Mouse (Mus musculus) 416B (cell line): Measurements from ENCODE around the gene Slco3a1.

Experiments
- DNase-seq: peaks from one replicate; pipeline ENCODE4 v3.0.0; 2011; ENCODE audit warnings: low read depth

Slco3a1 gene

DNA sequence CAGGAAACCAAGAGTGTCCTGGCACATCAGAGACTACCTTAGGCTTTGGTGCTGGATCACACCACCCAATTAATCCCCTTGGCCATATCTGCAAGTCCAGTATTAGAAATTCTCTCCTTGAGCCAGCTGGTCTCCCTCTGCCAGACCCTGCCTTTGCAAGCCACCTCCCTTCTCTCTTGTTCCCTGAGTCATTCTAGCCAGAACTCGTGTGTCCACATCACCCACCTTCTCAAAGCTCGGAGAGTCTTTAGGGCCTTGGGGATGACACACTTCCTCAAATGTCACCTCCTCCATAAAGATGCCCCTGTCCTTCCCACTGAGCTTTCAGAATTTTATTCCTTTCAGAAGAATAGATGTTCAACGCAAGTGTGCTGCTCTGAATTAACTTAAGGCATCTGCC is 172.3 kb downstream of the Slco3a1 start:
- no peak for DNase-seq

DNA sequence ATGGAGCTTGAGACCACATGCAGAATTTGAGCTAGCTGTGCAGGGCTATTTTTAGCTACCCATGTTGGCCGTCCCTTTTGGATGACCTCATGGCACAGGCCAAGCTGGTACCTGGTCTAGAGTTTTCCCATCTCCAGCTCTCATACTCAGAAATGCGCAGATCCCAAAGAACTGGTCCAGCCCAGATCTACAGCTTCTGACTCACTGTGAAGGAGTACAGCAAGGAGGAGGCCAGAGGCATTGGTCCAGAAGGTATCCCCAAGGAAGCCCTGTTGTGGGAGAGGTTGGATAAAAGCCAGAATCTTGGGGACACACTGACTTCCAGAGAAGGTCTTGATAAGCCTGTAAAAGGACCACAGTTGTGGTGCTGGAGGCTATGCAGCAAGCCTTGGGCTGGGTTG is 172.7 kb downstream of the Slco3a1 start:
- DNase-seq: no peak

DNA sequence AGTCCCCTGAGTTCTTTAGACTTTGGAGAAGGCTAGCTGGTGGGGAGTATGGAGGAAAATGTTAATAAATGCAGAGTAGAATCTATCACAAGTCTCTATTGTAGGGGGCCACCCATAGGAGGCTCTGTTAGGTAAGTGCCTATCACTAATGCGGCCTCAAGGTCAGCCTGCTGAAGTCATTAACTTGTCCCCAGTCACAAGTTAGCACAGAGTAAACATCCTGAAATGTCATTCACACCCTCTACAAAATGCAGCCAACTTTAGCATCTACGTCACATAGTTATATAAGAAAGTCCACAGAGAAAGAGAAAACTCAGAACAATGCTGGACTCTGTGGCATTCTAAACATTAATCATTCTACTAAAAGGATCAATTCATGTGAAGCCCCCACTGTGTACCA is 173.5 kb downstream of the Slco3a1 start:
- no peak for DNase-seq

DNA sequence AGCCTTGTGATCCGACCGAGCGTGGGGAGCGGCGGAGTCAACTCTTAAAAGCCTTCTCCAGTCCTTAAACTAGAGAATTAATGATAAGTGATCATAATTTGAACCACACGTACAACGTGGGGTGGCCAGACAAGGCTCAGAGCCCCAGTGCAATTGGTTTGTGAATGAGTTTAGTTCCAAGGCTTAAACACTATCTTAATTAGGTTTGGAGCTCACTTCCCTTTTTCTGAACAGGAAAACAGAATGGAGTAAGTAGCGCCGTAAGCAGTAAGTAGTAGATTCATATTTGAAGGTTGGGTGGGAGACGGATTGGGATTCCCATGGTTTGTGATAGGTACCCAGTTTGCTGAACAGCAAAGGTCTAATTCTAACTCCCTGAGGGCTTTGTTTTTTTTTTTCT is 176.7 kb downstream of the Slco3a1 start:
- no peak for DNase-seq

DNA sequence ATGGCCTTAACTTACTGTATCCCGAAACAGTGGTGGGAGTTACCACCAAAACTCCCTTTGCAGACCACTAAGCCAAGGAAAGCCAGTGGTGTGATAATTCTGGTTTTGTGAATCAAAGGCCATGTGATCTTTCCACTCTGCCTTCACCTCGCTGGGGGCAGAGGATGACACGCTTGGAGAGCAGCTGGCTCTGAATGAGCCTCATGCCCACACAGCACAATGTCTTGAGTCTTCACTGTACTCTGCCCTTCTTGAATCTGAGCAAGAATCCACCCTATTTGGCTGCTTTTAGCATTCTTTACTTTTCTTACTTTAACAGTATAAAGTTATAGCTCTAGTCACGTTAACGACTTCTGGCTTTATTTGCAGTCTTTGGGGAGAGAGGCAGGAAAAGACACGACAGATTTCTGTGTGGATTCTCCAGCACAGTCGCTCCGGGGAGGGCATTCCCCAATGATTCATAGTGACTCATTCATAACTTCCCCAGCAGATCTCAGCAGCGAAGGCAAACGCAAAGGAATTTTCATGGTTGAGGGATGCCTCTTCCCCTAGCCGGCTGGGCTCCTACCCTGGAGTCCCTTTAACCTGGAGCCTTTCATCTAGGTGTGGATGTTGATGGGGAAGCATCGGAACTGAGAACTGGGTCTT is 178.1 kb downstream of the Slco3a1 start:
- DNase-seq: no peak

DNA sequence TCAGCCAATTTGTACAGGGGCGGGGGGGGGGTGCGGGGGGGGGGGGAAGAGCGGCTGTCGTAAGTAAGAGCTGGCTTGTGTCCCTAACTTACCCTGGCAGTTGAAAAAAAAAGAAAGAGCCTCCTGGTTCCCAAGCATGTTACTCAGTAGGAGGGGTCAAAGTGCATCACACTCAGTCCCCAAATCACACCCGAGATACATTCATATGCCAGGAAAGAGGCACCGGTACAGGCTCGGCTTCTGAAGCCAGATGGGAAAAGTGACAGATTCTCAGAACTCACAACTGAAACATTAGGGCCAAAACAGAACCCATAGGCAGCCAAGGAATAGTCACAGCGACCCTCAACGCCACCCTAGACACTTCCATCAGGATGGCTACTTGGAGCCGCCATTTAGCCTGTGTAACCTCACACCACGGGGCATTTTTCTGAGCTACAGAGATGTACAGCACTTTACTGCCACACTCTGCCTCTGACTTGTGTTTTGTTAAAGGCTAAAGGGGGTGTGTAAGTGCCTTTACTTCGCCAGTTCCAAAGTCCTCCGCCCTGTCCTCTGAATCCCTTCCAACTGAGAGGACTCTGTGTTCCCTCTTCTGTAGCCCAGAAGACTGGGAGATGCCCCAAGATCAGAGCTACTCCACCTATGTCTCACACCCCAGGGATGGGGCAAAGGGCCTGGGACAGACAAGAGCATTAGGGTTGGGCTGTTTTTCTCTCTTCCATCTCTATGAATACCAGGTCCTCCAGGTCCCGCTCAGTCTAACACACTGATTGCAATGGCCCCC is 179.2 kb downstream of the Slco3a1 start:
- no peak for DNase-seq

DNA sequence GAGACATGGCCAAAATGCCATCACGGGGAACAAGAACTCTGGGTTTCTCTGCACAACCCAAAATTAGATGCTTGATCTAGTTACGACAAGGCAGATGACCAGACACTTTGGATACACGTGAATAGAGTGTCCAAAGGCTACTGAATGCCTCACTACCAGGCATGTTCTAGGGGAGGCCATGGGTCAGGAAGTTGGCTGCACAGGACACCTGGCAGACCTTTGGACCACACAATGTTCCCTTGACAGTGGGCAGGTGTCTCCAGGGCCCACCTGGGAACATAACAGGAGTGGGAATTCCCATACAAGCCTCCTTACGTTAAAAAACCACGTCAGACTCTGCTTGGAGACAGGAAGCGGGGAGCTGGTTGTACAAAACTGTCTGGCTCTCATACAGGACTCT is 181.5 kb downstream of the Slco3a1 start:
- no peak for DNase-seq

DNA sequence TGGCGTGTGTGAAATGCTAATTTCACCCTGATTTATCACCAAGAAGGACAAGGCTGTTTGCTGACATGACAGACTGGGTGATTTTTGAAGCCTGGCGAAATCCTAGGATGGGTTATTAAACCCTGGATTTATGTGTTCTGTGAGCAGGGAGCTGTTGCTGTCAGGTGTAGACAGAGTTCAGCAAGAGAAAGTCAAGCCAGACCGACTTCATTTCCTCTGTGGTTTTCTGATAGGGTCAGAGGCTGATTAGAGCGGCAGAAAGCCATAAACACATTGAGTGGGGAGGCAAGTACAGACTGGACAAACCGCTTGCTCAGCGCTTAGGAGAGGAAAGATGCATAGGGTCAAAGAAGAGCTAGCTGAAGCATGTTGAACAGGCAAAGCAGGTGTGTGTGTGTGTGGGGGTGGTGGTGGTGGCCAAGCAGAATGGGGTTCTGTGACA is 182.4 kb downstream of the Slco3a1 start:
- peak; percentile 19 for DNase-seq

DNA sequence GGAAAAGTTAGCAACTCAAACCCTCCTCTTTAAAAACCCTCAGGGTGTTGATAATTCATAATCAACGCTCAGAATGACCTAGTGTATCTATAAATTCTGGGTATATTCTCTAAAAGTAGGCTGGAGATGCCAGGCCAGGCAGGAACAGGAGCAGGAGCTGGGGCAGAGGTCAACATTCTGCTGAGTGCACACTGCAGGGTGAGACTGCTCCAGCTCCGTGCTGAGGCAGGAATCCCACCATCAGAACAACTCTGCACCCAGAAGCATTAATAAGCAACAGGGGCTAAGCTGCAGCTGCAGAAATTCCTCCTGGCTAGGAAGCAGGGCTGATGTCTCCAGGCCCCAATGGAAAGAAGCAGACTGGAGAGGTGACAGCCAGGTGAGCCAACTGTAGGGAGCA is 182.9 kb downstream of the Slco3a1 start:
- DNase-seq: no peak

DNA sequence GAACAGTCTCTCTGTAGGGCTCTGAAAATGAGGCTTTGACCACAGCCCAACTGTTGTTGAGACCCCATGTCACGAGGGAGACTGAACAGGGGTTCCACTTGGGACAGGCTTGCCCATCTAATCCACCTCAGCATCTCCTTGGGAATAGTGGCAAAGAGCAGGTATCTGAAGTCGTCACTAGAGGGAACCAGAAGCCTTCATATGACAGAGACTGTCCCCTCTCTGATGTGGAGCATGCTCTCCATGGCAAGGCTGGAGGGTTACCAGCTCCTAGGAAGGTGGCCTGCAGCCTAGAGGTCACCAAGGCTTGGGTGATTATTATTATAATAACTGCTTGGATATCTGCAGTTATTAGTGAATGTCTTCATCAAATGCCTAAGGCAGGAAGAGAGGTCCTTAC is 183.4 kb downstream of the Slco3a1 start:
- DNase-seq: peak; percentile 40

DNA sequence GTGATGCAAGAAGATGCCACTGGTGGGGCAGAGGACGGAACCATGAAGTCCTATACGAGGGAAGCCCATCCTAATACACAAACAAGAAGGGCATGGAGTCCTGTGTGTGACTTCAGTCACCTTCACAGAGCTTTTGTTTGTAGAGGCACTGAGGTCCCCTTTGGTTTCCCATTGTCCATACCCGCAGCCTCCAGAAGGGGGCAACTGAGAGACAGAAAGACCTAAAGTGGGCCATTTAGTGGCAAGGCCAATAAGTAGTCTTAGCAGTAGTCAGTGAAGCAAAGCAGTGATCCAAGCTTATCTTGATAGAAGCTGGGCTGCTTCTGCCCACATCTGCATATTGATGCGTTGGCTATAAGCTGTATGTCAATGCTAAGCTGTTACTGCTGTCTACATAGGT is 184.9 kb downstream of the Slco3a1 start:
- peak; percentile 29 for DNase-seq

DNA sequence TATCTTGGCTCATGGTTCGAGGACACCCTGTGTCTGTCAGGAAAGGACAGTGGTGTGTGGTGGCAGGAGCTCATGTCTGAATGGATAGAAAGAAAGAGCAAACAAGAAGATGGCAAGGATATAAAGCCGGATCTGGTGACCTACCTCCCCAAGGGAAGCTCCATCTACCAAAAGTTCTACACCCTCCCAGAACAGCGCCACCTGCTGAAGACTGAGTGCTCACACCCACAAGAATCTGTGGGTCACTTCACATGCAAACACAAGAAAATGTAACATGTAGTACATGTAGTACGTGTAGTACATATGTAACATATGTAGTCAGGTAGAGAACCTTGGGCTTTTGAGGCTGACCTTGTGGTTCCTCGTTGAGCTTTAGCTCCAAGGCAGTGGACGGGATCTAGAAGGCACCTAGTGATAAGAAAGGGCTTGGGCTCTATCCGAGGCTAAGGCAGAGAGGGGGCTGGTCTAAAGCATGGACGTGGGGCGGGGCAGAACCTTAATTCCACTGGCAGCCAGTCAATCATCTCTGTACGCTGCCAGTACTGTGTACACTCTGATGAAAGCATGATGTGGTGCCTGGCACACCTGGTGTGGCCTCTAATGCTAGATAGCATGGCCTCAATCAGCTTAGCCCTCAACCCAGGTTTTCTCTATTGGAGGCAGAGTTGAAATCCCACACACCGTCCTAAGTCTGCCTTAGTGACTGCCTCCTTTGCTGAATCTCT is 186.2 kb downstream of the Slco3a1 start:
- peak; percentile 4 for DNase-seq

DNA sequence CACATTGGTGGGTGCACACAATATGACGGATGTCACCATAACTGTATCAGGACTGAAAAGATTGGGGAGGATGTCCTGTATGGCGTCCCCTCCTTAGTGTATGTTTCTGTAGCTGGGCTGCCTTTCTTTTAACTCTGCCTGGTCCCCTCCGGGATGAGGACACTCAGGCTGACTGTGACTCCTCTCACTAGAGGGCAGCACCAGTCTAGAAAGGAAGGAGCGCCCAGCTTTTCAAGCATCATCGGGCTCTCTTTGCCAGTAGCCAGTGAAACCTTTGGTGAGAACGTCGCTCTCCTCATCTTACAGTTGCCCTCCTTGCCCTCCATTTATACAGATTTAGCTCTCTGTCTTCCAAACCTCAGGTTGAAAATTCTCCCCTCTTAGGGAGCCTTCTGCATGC is 187.2 kb downstream of the Slco3a1 start:
- DNase-seq: no peak

DNA sequence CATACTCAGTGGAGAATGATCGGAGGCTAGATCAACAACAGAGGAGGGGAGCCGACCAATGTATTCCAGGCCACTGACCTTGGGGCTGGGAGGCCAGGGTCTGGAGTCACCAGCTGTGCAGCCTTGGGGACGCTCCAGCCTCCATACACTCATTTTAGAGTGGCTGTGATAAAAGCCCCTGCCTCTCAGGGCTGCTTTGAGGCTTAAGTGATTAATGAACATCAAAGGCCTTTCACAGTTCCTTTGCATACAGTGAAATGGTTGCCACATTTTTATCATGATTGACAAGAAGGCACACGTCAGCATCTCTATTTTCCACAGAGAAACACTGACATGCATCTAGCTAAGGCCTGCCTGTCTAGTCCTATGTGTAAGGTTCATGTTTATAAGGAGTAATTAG is 189.0 kb downstream of the Slco3a1 start:
- DNase-seq: no peak

DNA sequence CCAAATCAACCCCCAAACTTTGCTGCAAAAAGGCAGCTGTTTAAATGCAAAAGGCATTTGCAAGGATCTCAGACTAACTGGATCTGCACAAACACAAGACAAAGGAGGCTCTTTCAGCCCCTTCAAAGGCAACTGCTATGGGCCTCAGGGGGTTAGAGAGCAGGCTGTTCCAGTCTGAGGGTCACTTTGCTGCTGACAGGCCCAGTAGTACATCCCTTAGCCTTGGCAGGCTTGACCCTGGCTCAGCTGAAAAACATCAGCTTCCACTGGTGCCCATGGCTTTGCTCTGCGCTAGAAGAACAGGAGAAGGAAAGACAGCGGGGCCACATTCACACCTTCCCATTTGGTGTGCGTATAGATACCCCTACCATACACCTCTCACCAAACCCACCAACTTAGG is 189.6 kb downstream of the Slco3a1 start:
- DNase-seq: no peak

DNA sequence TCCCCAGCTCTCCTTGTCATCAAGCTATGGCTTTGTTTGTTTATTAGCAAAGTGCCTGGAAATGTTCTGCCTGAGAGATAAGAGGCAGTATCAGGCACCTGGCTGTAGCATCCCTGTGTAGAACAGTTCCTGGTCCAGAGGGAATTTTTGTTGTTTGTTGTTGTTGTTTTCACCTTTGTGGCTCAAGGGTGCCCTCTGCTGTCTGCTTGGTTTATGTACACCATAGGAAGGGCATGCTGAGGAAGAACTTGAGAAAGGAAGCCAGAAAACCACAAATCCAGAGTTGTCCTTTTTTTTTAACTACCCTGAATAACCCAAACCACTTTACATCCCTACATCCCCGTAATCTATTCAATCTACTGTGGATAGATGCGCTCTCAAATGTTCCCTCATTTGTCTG is 191.1 kb downstream of the Slco3a1 start:
- no peak for DNase-seq

DNA sequence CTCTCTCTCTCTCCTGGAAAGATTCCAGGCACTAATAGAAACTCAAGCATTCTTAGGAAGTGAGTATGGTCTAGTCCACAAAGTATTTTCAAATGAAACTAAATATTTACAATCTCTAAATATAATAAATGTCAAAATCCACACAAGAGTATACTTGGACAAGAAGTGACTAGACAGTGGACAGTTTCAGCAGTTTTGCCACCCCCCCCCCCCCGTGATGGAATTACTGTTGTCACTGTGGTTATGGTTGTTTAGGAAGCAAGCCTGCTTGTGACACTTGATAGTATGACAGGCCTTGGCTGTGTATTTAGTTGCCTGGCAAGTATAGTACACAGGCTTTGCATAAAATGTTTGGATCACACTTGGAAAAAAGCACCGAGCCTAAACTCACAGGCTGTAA is 192.9 kb downstream of the Slco3a1 start:
- DNase-seq: no peak

DNA sequence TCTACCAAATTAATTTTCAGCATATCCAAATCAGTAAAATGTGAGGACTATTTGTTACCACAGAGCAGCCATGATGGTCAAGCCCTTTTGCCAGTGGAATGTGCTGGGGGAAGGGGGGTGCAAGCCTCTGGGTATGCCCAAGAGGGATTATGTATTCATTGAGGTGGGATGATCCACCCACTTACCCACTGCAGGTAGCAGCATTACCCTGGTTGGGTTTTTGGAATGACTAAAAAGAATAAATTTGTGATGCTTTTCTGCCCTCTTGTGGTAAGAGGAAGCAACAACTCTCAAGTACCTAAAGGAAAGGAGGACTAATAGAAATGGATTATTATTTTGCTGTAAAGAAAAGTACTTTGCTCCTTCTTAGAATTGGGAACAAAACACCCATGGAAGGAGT is 197.6 kb downstream of the Slco3a1 start:
- peak; percentile 46 for DNase-seq

DNA sequence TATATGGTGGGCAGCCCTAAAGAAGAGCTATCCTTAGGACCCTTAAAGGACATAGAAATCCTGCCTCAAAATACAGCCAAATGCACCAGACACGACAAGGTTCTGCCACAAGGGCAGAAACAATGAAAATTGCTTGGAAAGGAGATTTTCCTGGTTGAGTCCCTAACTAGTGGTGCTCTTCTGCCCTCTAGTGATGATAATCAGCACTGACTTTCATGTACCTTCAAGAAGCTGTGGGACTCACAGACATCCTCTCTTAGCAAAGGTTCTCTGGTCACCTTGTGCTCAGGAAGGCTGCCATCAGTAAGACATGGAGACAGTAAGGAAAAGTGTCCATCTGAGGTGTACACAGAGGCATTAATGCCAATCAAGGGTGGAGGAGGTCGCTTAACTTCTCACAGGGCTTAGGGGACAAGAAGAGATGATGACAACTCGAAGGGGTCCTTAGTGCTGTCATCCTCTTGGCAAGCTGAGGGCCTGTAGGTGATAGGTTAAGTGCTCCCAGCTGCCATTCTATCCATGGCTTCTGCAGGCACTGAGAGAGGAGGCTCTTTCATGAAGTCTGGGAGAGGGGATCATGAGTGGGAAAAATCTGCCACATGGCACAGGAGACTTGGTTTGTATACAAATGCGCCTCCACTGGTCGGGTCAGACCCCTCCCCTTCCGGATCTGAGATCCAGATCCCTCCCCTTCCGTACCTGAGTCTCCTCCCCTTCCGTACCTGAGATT is 199.9 kb downstream of the Slco3a1 start:
- DNase-seq: peak; percentile 60

DNA sequence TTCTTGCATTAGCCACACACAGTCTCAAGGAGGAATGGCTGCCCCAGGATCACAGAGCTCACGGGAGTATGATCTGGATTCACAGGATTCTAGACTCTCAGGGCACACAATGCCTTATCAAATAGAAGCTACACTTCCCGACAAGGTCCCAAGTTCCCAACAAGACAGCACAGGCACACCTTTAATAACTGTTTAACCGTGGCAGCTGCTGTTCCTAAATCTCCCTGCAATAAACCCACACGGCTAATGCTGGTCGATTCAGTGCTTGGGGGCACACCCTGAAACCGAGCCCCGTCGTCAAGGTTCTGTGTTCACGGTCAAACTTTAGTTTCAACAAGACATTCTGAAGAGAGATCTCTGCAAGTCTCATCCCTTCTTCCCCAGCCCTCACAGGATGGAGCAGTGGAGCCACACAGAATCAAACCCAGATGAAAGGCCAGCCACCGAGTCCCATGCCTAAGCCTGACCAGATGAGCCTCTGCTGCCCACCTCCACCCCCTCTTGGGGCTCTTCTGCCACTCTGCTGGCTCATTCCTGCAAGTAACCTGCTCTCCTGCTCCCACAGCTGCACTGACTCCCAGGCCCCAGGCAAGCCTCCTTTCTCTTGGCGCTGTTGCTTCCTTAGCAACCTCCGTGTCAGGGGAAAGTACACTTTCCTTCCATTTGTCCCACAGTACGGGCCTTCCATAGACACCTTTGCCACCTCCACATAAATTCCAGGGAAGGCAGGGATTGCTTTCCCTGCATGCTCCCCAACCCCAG is 200.7 kb downstream of the Slco3a1 start:
- DNase-seq: no peak

DNA sequence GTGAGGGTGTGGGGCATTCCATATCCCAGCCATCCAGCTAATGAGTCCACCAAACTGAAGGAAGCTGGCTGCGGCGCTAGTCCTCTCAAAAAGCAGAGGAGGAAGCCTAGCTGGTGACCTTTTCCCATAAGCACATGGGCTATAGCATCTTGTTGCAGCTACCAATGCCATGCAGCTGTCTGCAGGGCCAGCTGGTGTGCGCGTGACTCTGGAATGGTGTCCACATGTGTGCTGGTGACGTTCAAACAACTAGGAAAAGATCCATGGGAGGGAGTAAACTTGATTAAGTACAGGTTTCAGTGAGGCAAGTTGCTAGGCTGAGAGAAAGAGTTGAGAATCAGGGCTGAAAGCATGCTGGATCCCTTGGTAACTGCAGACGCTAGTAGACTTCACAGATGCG is 201.3 kb downstream of the Slco3a1 start:
- DNase-seq: no peak
